Mouse (Mus musculus): Measurements from ENCODE around the gene Cyp1a1. TPM values are rescaled to one million over a fixed set of nuclear protein-coding genes. Genes with fewer than 3 reads are reported as not detected.

Gene Cyp1a1
- total RNA-seq (2021), result under 1 TPM; 0.09 to 0.13 TPM
- 0.20 and 0.78 TPM in 2 replicates for polyA plus RNA-seq (2012; rRNA removed)
- long read RNA-seq, result 0 reads

GRCm38 (mm10) chr9:57687751-57688150, at the start of gene Cyp1a1:
TSS of gene Cyp1a1 (plus strand) at chr9:57687928.
- TF ChIP-seq CTCF (IDR thresholded peaks at IDR 0.05) (no peak), POLR2A (IDR thresholded peaks at IDR 0.05; ENCODE audit: insufficient read depth, low read depth, low read length) (no peak), EP300 (IDR thresholded peaks at IDR 0.05; ENCODE audit: insufficient read depth, low read depth, low read length) (no peak)
- no peak for DNase-seq
- intact Hi-C loops (cut with DNase I), result no loop called here
- Histone ChIP-seq H3K79me2 (replicated peaks; ENCODE audit: control insufficient read depth, insufficient read depth, low read length) (no peaks in the 10 kb centered on the region), H3K9ac (ENCODE audit: low read depth, low read length) (no peak within 1 kb of the TSS), H3K27ac (no peak within 1 kb of the TSS), H3K27me3 (ENCODE audit: control insufficient read depth, insufficient read depth, low read length) (no peaks in the 10 kb centered on the region), H3K4me3 (no peak within 1 kb of the TSS), H3K36me3 (ENCODE audit: control insufficient read depth, insufficient read depth, low read length) (no peaks in the 10 kb centered on the region), H3K4me1 (ENCODE audit: control insufficient read depth, insufficient read depth, low read length) (no peaks in the 10 kb centered on the region)
- WGBS, result 77% methylated on average over 2 of the region's 2 CpGs

- Histone ChIP-seq H3K36me3 (ENCODE audit: control insufficient read depth, insufficient read depth, low read length) (peaks cover 4% of the 10 kb centered on the region; the same call in 1 of the 2 replicates), H3K9ac (ENCODE audit: low read depth, low read length) (peak overlapping the region; percentile 24; the same call in 1 of the 2 replicates), H3K27ac (peak overlapping the region; percentile 68), H3K79me2 (replicated peaks; ENCODE audit: control insufficient read depth, insufficient read depth, low read length) (peaks cover 13% of the 10 kb centered on the region), H3K4me1 (ENCODE audit: control insufficient read depth, insufficient read depth, low read length) (peaks cover 55% of the 10 kb centered on the region), H3K4me3 (no peak overlapping the region), H3K27me3 (ENCODE audit: control insufficient read depth, insufficient read depth, low read length) (no peaks in the 10 kb centered on the region)
- peak in 1 of 2 experiments; percentile 72 for DNase-seq
- TF ChIP-seq EP300 (IDR thresholded peaks at IDR 0.05; ENCODE audit: insufficient read depth, low read depth, low read length) (no peak), POLR2A (IDR thresholded peaks at IDR 0.05; ENCODE audit: insufficient read depth, low read depth, low read length) (no peak), CTCF (IDR thresholded peaks at IDR 0.05) (no peak)
- intact Hi-C loops (cut with DNase I), result no loop called here
- 20% methylated on average over 8 of the region's 8 CpGs for WGBS
Observed at GRCm38 (mm10) chr9:57638651-57639459, 48.9 kb upstream of the Cyp1a1 start.

GRCm38 (mm10) chr9:57639661-57640328, 47.9 kb upstream of the Cyp1a1 start:
- peaks cover 52% of the 10 kb centered on the region for H3K4me1 ChIP-seq (ENCODE audit: control insufficient read depth, insufficient read depth, low read length)
- H3K4me3 ChIP-seq, result no peak overlapping the region

DNA sequence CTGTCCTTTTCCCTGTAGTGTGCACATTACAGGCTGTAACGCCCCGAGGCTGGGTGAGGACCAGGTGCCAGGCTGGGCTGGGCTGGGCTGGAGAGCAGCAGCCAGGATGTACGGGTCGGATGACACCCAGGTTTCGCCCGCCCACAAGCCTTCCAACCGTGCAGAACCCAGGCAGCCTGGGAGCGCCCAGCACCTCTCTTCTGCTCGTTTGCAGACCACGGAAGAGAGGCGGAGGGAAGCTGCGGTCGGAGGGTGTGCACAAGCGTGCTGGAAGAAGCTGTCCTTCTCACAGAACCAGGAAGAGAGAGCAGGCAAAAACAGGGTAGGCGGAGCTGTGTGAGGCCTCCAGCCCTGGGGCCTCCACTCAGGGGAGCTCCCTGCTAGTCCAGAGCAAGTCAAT, 47.3 kb upstream of the Cyp1a1 start:
- WGBS, result 18% methylated on average over 15 of the region's 15 CpGs
- H3K27me3 ChIP-seq (ENCODE audit: control insufficient read depth, insufficient read depth, low read length), result no peaks in the 10 kb centered on the region
- peak; percentile 73 to 88 for DNase-seq
- H3K27ac ChIP-seq, result peak overlapping the region; percentile 68
- peaks cover 52% of the 10 kb centered on the region for H3K4me1 ChIP-seq (ENCODE audit: control insufficient read depth, insufficient read depth, low read length)
- intact Hi-C loops (cut with DNase I), result no loop called here
- H3K9ac ChIP-seq (ENCODE audit: low read depth, low read length), result peak overlapping the region; percentile 52
- 0 out of 2 replicates have a peak, but pooled peaks have one; percentile 54 for TF ChIP-seq EP300 (IDR thresholded peaks at IDR 0.05; ENCODE audit: insufficient read depth, low read depth, low read length)
- peak; percentile 61; the same call in 1 of the 2 replicates for TF ChIP-seq POLR2A (IDR thresholded peaks at IDR 0.05; ENCODE audit: insufficient read depth, low read depth, low read length)
- no peak for TF ChIP-seq CTCF (IDR thresholded peaks at IDR 0.05)
- H3K79me2 ChIP-seq (replicated peaks; ENCODE audit: control insufficient read depth, insufficient read depth, low read length), result peaks cover 13% of the 10 kb centered on the region
- no peak overlapping the region for H3K4me3 ChIP-seq
- H3K36me3 ChIP-seq (ENCODE audit: control insufficient read depth, insufficient read depth, low read length), result peaks cover 4% of the 10 kb centered on the region; the same call in 1 of the 2 replicates

More at GRCm38 (mm10) chr9:57639661-57640328, 47.9 kb upstream of the Cyp1a1 start:
- Histone ChIP-seq H3K27ac (peak overlapping the region; percentile 68), H3K79me2 (replicated peaks; ENCODE audit: control insufficient read depth, insufficient read depth, low read length) (peaks cover 13% of the 10 kb centered on the region), H3K27me3 (ENCODE audit: control insufficient read depth, insufficient read depth, low read length) (no peaks in the 10 kb centered on the region), H3K9ac (ENCODE audit: low read depth, low read length) (peak overlapping the region; percentile 52; the same call in 1 of the 2 replicates), H3K36me3 (ENCODE audit: control insufficient read depth, insufficient read depth, low read length) (peaks cover 4% of the 10 kb centered on the region; the same call in 1 of the 2 replicates)
- WGBS, result 49% methylated on average over 5 of the region's 5 CpGs
- DNase-seq, result no peak
- intact Hi-C loops (cut with DNase I), result no loop called here
- no peak for TF ChIP-seq POLR2A (IDR thresholded peaks at IDR 0.05; ENCODE audit: insufficient read depth, low read depth, low read length)
- no peak for TF ChIP-seq EP300 (IDR thresholded peaks at IDR 0.05; ENCODE audit: insufficient read depth, low read depth, low read length)
- no peak for TF ChIP-seq CTCF (IDR thresholded peaks at IDR 0.05)

DNA sequence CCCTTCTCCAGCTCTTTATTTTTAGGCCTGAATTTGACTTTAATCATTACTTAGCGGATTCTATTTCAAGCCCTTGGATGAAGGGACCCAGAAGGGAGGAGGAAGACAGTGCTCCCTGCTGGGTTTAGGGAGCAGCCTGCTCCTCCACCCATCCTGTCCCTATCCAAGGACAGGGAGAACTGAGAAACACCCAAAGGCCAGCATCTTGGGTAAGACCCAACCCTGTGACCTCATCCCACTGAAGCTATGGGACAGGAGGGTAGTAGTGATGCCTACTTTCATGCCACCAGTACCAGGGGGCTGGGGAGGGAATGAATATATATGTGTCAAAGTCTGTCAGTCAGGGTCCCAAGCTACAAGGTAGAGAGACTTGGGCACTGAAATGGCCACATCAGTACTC, 46.7 kb upstream of the Cyp1a1 start:
- Histone ChIP-seq H3K36me3 (ENCODE audit: control insufficient read depth, insufficient read depth, low read length) (peaks cover 4% of the 10 kb centered on the region; the same call in 1 of the 2 replicates), H3K4me1 (ENCODE audit: control insufficient read depth, insufficient read depth, low read length) (peaks cover 54% of the 10 kb centered on the region), H3K27ac (peak overlapping the region; percentile 68), H3K9ac (ENCODE audit: low read depth, low read length) (no peak overlapping the region), H3K27me3 (ENCODE audit: control insufficient read depth, insufficient read depth, low read length) (no peaks in the 10 kb centered on the region), H3K4me3 (no peak overlapping the region), H3K79me2 (replicated peaks; ENCODE audit: control insufficient read depth, insufficient read depth, low read length) (peaks cover 11% of the 10 kb centered on the region)
- DNase-seq, result no peak
- intact Hi-C loops (cut with DNase I), result no loop called here
- no peak for TF ChIP-seq CTCF (IDR thresholded peaks at IDR 0.05)
- 33% methylated on average over 1 of the region's 1 CpGs for WGBS
